Mouse (Mus musculus) limb, embryonic 10.5 days (tissue): Measurements from ENCODE around the gene Grm4. TPM values are rescaled to one million over a fixed set of nuclear protein-coding genes. Genes with fewer than 3 reads are reported as not detected.
"Not testable (repeated sequence)": the region's sequence is repeated elsewhere in the genome, so short reads cannot be mapped to it uniquely, and the experiment has no call there.

ENCODE experiments used
- DNase-seq: peaks from one replicate; pipeline ENCODE4 v3.0.0-alpha.2; 2017; ENCODE audit warnings: low spot score
- H3K27ac ChIP-seq: fragments of 300-500 bp; sonication (generic); 2 replicates; pipeline ENCODE4 v1.5.1; 2016; ENCODE audit warnings: mild to moderate bottlenecking
- H3K27me3 ChIP-seq: fragments of 300-500 bp; sonication (generic); 2 replicates; pipeline ENCODE4 v1.6.1; 2016; ENCODE audit warnings: low read depth, mild to moderate bottlenecking; ENCODE audit not compliant: poor library complexity, severe bottlenecking
- H3K36me3 ChIP-seq: fragments of 300-500 bp; sonication (generic); 2 replicates; pipeline ENCODE4 v1.6.1; 2016; ENCODE audit warnings: mild to moderate bottlenecking, moderate library complexity
- H3K4me1 ChIP-seq: fragments of 300-500 bp; sonication (generic); 2 replicates; pipeline ENCODE4 v1.6.1; 2016
- H3K4me3 ChIP-seq: fragments of 300-500 bp; sonication (generic); 2 replicates; pipeline ENCODE4 v1.5.1; 2016; ENCODE audit warnings: mild to moderate bottlenecking, moderate library complexity
- H3K9me3 ChIP-seq: fragments of 300-500 bp; sonication (generic); replicated peaks from 2 replicates; pipeline ENCODE4 v1.6.1; 2016; ENCODE audit warnings: mild to moderate bottlenecking
- WGBS: fragments of 180-500 bp; shearing (Covaris S2); methylation state at CpG from one replicate; pipeline ENCODE4 v1.1.7; 2016; 5-methylcytosine and 5-hydroxymethylcytosine counted together
- polyA plus RNA-seq: library from polyadenylated mRNA; unstranded; fragments of >200 nt; fragmentation: Nextera tagmentation; extraction: Ambion mirVana; gene quantifications from 2 replicates; pipeline ENCODE4 v1.2.1, GENCODE M21; 2016

Grm4 gene
- polyA plus RNA-seq, 1 experiment from 2014 or later: 0.06 TPM

DNA sequence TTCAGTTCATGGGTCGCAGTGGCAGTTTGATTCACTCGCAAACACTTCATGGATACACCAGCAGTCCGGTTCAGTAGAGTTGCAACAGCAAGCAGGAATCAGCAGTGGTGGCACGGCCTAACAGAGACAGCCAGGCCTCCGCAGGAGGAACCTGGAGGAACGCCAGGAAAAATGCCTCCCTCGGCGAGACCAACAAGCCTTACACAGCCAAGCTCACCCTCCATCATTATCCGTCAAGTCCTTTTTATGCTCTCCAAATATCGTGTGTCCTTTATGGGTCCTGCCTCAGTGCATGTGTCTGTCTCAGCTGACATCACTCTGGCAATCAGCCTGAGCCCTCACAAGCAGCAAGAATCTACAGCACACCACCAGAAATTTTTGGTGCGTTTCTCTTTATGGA is 138.3 kb downstream of the Grm4 start:
- no peak overlapping the region for H3K27ac ChIP-seq
- H3K4me1 ChIP-seq: peaks cover 38% of the 10 kb centered on the region
- 91% methylated on average over 11 of the region's 11 CpGs for WGBS
- 0 out of 2 replicates have a peak, but pooled peaks cover 2% of the 10 kb centered on the region for H3K9me3 ChIP-seq
- peaks cover 4% of the 10 kb centered on the region; the same call in 1 of the 2 replicates for H3K27me3 ChIP-seq
- DNase-seq: no peak
- no peaks in the 10 kb centered on the region for H3K36me3 ChIP-seq
- H3K4me3 ChIP-seq: no peak overlapping the region

DNA sequence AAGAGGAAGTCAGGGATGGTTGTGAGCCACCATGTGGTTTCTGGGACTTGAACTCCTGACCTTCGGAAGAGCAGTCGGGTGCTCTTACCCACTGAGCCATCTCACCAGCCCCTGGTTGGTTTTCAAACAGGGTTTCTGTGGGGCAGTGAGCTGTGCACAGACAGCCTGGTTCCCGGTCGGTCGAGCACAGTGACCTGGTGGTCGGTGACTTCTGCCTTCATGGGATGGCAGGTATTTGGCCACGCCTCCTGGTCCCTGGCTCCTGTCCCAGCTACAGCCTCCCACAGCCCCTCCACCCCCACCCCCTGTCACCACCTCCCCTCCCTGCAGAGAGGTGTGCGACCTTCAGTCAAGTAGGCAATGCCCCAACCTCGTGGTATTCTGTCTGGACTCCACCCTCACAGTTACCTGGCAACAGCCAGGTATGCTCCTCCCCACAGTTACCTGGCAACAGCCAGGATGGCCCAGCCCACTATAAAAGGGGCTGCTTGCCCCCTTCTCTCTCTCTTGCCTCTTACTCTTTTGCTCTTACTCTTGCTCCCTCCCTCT is 140.2 kb downstream of the Grm4 start:
- not testable (repeated sequence) for H3K4me3 ChIP-seq, H3K27me3 ChIP-seq, H3K9me3 ChIP-seq, DNase-seq, H3K27ac ChIP-seq, H3K36me3 ChIP-seq
- peaks cover 31% of the 10 kb centered on the region for H3K4me1 ChIP-seq
- 66% methylated on average over 9 of the region's 9 CpGs for WGBS

DNA sequence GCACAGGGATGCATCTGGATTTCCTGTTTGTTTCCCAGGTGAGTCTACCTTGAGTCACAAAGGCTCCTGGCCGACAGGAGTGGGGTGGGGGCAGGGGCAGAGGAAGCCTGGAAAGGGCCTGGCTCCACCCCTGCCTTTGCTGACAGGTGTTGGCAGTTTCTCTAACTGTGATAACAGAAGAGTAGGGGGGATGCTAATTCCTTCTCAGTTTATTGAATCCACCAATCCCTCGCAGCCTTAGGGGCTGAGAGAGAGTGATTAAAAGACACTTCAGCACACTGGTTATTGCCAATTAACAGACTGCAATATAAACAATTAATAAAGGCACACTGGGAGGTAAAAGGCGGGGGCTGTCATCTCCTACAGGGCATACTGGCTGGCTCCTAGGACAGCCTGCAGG is 142.2 kb downstream of the Grm4 start:
- WGBS: 30% methylated on average over 3 of the region's 3 CpGs
- H3K4me3 ChIP-seq: no peak overlapping the region
- DNase-seq: no peak
- H3K27ac ChIP-seq: peak overlapping the region; percentile 36; the same call in 1 of the 2 replicates
- peaks cover 35% of the 10 kb centered on the region for H3K4me1 ChIP-seq
- no peaks in the 10 kb centered on the region for H3K36me3 ChIP-seq
- H3K9me3 ChIP-seq: peaks cover 2% of the 10 kb centered on the region; the same call in 1 of the 2 replicates
- no peaks in the 10 kb centered on the region for H3K27me3 ChIP-seq

DNA sequence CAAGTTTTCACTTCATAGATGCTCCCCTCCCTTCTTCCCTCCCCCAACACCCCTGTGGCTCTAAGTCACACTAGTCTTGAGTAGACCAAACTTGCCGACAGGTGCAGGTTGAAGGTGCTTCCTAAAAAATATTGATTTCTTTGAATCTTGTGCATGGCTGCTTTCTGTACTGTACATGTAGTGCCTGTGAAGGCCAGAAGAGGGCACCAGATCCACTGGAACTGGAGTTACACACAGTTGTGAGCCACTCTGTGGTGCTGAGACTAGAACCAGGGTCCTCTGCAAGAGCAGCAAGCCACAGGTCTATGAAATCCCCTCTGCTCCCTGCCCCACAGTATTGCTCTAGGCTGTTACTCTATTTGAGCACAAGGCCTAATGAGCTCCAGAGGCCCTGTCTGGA is 144.1 kb downstream of the Grm4 start:
- Histone ChIP-seq H3K27ac (no peak overlapping the region), H3K4me1 (peaks cover 39% of the 10 kb centered on the region), H3K4me3 (no peak overlapping the region), H3K36me3 (no peaks in the 10 kb centered on the region), H3K9me3 (no peaks in the 10 kb centered on the region; the same call in 1 of the 2 replicates), H3K27me3 (no peaks in the 10 kb centered on the region)
- DNase-seq: no peak
- 98% methylated on average over 1 of the region's 1 CpGs for WGBS

DNA sequence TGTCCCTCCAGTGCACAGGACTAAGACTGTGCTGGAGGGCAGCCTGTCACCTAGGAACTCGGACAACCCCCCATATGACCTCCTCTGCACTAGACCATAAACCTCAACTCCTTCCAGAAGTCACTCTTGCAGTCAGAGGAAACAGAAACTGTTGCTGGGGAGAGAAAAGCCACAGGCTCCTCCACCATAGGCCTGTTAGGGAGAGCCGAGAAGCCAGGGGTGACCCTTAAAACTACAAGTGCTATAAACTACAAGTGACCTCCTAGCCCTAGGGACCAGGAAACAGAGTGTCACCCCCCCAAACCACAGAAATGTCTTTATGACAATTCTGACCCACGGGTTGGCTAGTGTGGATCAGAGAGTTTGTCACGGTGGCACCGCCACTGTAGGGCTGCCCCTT is 145.7 kb downstream of the Grm4 start:
- H3K27me3 ChIP-seq: no peaks in the 10 kb centered on the region
- WGBS: 81% methylated on average over 5 of the region's 5 CpGs
- H3K9me3 ChIP-seq: peaks cover 1% of the 10 kb centered on the region; the same call in 1 of the 2 replicates
- H3K27ac ChIP-seq: peak overlapping the region; percentile 50; the same call in 1 of the 2 replicates
- no peaks in the 10 kb centered on the region for H3K36me3 ChIP-seq
- H3K4me1 ChIP-seq: peaks cover 37% of the 10 kb centered on the region
- no peak for DNase-seq
- H3K4me3 ChIP-seq: no peak overlapping the region

Other genes starting within 250 kb of the Grm4 start
- gene Hmga1, start 35.1 kb upstream of the Grm4 start, polyA plus RNA-seq: 904 and 1,218 TPM in 2 replicates
- 9.4 TPM in 2 replicates for gene AI413582, start 44.4 kb upstream of the Grm4 start, polyA plus RNA-seq
- gene Nudt3, start 102.1 kb upstream of the Grm4 start, polyA plus RNA-seq: 88.2 and 96.2 TPM in 2 replicates
- gene RPS10-NUDT3, start 113.8 kb upstream of the Grm4 start, polyA plus RNA-seq: not detected in 2 replicates
- 875 and 1,046 TPM in 2 replicates for gene Rps10, start 115.3 kb upstream of the Grm4 start, polyA plus RNA-seq
- 5.8 and 6.0 TPM in 2 replicates for gene Pacsin1, start 134.1 kb upstream of the Grm4 start, polyA plus RNA-seq
- 0.26 TPM in 1 of 2 replicates, not detected in the other for gene Spdef, start 207.6 kb upstream of the Grm4 start, polyA plus RNA-seq